Mouse (Mus musculus): ENCODE measurements around the gene Mxi1.

Mxi1 gene

GRCm38 (mm10) chr19:53399213-53399612 is 88.9 kb downstream of the Mxi1 start:
- DNase-seq (ENCODE audit: low read depth), result no peak

GRCm38 (mm10) chr19:53400332-53401110 is 90.2 kb downstream of the Mxi1 start:
- DNase-seq (ENCODE audit: low read depth), result no peak

- DNase-seq (ENCODE audit: low read depth), result no peak
Observed at GRCm38 (mm10) chr19:53402741-53403432, 92.6 kb downstream of the Mxi1 start.

GRCm38 (mm10) chr19:53404219-53404836 is 94.0 kb downstream of the Mxi1 start:
- no peak for DNase-seq (ENCODE audit: low read depth)

- no peak for DNase-seq (ENCODE audit: low read depth)
Observed at GRCm38 (mm10) chr19:53404837-53405356, 94.6 kb downstream of the Mxi1 start.

DNA sequence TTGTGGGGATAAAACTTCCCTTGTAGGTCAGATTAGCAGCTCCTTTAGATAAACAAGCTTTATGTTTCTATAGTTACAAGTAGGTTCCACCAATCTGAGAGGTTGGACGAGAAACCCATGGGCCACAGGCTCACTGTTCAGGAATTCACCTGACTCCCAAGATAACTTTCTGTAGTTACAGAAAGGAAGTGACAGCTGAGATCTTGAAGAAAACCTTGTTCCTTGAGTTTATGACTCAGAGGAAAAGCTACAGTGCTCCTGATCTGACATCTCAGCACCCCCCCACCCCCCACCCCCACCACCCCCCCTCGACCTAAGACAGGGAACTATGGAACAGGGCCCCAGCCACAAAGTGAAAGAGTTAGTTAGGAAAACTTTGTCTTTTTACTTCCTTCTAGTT is 95.5 kb downstream of the Mxi1 start:
- no peak for DNase-seq (ENCODE audit: low read depth)

DNA sequence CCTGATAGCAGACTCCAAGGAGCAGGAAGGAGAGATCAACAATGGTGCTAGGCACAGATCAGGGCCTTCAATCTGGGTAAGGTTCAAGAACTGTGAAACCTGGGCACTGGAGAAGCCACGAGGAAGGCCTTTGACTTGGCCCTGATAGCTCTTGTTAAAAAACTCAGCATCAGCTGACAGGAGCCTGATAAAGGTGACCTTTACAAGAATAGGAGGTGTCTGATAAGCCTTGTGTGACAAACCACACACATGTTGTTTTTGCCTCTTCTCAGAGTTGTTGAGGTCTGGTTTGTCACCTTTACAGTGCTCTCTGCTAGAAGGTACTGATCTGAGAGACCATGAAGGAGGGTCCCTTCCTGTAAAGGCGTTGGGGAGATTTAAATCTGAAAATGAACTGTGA is 97.0 kb downstream of the Mxi1 start:
- DNase-seq (ENCODE audit: low read depth), result no peak

- no peak for DNase-seq (ENCODE audit: low read depth)
Observed at GRCm38 (mm10) chr19:53408398-53408797, 98.1 kb downstream of the Mxi1 start.

DNA sequence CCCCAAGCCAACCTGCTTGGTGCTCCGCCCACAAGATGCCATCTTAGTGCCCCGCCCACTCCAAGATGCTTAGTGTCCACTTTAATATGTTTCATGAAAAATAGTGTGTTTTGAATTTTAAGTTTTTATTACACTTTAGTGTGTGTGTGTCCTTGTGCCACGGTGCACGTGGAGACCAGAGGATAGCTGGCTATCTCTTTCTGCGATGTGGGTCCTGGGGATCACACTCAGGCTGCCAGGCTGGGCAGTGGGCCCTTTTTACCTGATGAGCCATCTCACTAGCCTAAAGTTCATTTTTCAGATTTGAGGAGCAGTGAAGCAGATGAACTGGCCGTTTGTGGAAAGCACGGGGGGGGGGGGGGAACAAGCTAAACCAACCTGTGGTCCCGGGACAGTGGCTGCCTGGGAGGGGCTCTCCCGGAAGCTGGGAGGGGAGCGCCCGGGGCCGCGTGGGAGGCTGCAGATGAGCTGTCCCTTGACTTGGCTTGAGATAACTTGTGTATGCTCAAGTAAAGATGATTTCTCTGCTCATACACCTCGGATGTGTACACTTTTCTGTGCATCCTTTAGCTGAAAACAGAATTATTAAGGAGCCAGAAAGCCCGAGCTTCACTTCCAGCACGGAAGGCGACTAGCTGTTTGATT is 99.5 kb downstream of the Mxi1 start:
- DNase-seq (ENCODE audit: low read depth), result no peak

- no peak for DNase-seq (ENCODE audit: low read depth)
Observed at GRCm38 (mm10) chr19:53412149-53412848, 102.0 kb downstream of the Mxi1 start.

DNA sequence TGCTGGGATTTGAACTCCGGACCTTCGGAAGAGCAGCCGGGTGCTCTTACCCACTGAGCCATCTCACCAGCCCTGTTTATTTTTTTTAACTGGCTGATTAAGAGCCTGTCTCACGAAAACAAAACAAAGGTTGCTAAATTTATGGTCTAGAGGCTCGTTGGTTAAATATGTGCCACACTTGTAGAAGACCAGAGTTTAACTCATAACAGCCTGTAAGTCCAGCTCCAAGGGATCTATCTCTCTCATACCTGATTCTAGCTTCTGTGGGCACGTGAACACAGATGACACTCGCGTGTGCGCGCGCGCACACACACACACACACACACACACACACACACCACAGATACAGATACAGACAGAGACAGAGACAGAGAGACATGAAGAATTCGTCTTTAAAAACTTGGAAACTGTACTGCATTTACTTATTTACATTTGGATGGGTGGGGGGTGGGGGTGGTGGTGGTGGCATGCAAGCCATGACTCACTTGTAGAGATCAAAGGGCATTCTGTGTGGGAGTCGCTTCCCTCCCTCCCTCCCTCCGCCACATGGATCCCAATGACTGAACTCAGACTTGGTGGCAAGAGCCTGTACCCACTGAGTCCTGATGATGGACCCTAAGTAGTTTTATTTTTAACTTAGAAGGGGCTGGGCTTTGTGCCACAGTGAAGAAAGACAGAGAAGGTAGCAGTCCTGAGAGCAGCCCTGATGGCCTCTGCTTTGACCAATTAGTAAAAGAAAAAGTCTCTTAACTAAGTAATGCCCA is 103.5 kb downstream of the Mxi1 start:
- no peak for DNase-seq (ENCODE audit: low read depth)

- DNase-seq (ENCODE audit: low read depth), result no peak
Observed at GRCm38 (mm10) chr19:53414650-53415049, 104.3 kb downstream of the Mxi1 start.

DNA sequence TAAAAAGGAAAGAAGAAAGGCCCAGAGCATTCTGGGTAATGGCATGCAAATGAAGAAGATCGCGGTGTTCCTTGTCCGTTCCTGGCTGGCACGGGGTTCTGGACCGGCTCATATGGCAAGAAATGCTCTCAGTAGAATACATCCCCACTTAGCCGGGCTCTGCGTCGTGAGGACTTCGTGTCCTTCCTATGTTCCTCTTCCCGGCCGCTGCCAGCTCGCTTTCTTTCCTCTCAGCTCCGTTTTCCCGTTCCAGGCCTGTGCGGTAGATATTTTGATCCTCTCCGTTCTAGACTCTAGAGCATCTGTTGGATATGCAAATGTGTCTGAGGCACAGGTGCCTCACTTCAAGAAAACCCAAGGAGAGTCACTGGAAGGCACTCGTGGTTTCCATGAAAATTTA is 104.9 kb downstream of the Mxi1 start:
- DNase-seq (ENCODE audit: low read depth), result no peak

- peak; percentile 82 for DNase-seq (ENCODE audit: low read depth)
Observed at GRCm38 (mm10) chr19:53419834-53420233, 109.5 kb downstream of the Mxi1 start.

DNA sequence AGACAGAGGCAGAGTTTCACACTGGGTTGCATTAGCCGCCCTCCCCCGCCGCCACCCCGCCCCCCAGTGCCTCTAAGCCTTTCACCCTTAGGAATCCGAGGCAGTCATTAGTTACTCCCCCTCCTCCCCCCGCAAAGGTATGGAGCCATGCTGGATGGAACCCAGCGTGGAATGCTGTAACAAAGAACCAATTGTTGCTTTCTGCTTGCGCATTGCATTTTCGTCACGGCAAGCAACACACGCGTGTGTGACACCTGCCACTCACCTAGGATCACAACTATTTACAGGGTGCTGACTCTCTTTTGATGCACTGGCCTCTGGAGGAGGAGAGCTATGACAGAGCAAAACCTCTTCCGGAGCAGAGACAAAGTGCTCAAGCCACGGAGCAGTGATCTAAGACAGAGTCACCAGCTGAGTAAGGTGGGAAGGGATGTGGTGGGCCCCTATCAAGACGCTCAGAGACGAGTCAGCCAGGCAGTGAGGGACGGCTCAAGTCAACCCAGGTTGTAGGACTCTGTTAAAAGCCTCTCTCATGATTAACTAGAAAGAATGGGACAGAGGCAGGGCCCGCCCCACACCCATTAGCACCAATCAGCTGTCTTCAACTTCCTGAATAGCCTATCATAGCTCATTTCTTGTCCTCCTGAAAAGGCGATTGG is 110.7 kb downstream of the Mxi1 start:
- DNase-seq (ENCODE audit: low read depth), result peak; percentile 64

DNA sequence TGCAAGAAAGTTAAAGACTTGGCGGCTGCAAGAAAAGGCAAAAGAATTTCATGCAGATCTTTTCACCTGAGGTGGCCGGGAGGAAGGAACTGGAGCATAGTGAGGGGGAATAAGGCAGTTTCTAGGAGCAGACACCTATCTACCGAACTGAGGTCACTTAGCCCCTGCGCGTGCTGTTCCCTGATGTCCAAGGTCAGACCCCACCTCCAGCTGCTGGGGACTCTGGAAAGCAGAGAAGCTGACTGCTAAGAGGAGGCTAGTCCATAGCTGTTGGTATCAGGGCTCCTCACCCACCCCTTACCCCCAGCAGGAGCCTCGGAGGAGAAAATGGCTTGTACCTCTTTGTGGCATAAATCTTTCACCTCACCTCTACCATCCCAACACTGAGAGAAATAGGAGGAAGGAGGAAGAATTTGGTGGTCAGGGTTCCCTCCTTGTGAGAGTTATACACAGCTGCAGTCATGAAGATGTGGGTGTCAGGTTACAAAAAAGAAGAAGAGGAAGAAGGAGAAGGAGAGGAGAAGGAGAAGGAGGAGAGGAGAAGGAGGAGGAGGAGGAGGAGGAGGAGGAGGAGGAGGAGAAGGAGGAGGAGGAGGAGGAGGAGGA is 111.4 kb downstream of the Mxi1 start:
- DNase-seq (ENCODE audit: low read depth), result no peak

DNA sequence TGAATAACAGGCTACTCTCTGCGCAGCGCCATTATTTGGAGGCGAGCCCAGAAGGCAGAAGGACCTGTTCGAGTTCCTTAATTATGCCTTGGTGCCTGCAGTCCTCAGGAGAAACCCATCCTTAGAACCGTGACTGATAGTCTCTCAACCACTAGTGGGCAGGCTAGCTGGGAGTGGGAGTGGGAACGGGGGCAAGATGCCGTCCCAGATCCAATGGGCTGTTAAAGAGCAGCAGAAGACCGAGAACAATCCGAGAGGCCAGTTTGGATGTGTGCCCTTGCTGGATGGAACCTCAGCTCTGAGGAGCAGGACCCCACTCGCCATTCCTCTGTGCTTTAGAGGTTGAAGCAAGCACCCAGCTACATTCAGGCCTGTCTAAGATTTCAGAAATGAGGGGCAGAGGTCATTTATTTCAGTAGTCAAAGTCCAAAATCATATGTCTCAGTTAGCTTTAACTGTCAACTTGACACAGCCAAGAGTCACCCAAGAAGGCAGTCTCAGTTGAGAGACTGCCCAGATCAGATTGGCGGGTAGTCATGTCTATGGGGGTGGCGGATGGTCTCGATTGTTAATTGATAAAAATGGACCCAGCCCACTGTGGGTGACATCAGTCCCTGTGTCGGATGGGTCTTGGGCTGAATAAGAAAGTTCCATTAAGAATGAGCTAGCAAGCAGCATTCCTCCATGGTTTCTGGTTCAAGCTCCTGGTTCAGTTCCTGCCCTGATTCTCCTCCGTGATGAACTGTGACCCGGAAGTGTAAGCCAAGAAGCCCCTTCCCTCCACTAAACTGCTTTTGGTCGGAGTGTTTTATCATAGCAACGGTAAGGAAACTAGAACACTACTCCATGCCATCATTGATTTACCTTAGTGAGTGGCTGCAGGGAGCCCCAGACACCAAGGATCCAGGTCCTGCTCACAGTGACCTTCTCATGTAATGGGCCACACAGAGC is 112.3 kb downstream of the Mxi1 start:
- no peak for DNase-seq (ENCODE audit: low read depth)

- DNase-seq (ENCODE audit: low read depth), result no peak
Observed at GRCm38 (mm10) chr19:53423341-53423753, 113.0 kb downstream of the Mxi1 start.

All from c-Kit-positive CD71-negative TER-119-negative erythroid progenitor cells, embryonic 14.5 days (primary cell).